Mouse (Mus musculus) neural tube, embryonic 12.5 days (tissue): ENCODE measurements at regions not wholly inside any gene's neighbourhood (a gene's known extent, or its start where the extent isn't known, plus 50 kb on each side); places are given as distances from the start of the nearest gene placed in this dataset.

ENCODE experiments used
- ATAC-seq: fragments of 200-750 bp; cut with Nextera tagmentation; 2 replicates; pipeline ENCODE4 v1.8.0; 2017; ENCODE audit warnings: low read depth, mild to moderate bottlenecking, moderate TSS enrichment, moderate library complexity; ENCODE audit not compliant: low FRiP score
- H3K27ac ChIP-seq: fragments of 300-500 bp; sonication (generic); 2 replicates; pipeline ENCODE4 v1.5.1; 2016
- H3K27me3 ChIP-seq: fragments of 300-500 bp; sonication (generic); replicated peaks from 2 replicates; pipeline ENCODE4 v1.6.1; 2016; ENCODE audit warnings: mild to moderate bottlenecking
- H3K36me3 ChIP-seq: fragments of 300-500 bp; sonication (generic); 2 replicates; pipeline ENCODE4 v1.6.1; 2016; ENCODE audit warnings: mild to moderate bottlenecking
- H3K4me1 ChIP-seq: fragments of 300-500 bp; sonication (generic); 2 replicates; pipeline ENCODE4 v1.6.1; 2016
- H3K4me2 ChIP-seq: fragments of 300-500 bp; sonication (generic); replicated peaks from 2 replicates; pipeline ENCODE4 v1.6.1; 2016; ENCODE audit warnings: mild to moderate bottlenecking
- H3K4me3 ChIP-seq: fragments of 300-500 bp; sonication (generic); 2 replicates; pipeline ENCODE4 v1.5.1; 2016
- H3K9ac ChIP-seq: fragments of 300-500 bp; sonication (generic); 2 replicates; pipeline ENCODE4 v1.6.1; 2016; ENCODE audit warnings: mild to moderate bottlenecking
- H3K9me3 ChIP-seq: fragments of 300-500 bp; sonication (generic); 2 replicates; pipeline ENCODE4 v1.6.1; 2016; ENCODE audit warnings: mild to moderate bottlenecking
- WGBS: fragments of 180-500 bp; shearing (Covaris S2); methylation state at CpG from one replicate; pipeline ENCODE4 v1.1.7; 2016; 5-methylcytosine and 5-hydroxymethylcytosine counted together

- Histone ChIP-seq H3K27ac (no peak overlapping the region), H3K4me3 (no peak overlapping the region), H3K4me1 (peaks cover 6% of the 10 kb centered on the region), H3K4me2 (no peak overlapping the region), H3K27me3 (no peaks in the 10 kb centered on the region), H3K36me3 (no peaks in the 10 kb centered on the region), H3K9ac (no peak overlapping the region), H3K9me3 (no peaks in the 10 kb centered on the region)
- no peak for ATAC-seq
Measured at GRCm38 (mm10) chr8:127717969-127718368, 640.4 kb upstream of the Nrp1 start.

- Histone ChIP-seq H3K36me3 (no peaks in the 10 kb centered on the region), H3K9ac (no peak overlapping the region), H3K27me3 (no peaks in the 10 kb centered on the region), H3K4me3 (no peak overlapping the region), H3K4me1 (peaks cover 6% of the 10 kb centered on the region), H3K4me2 (no peak overlapping the region), H3K9me3 (no peaks in the 10 kb centered on the region), H3K27ac (no peak overlapping the region)
- 21% methylated on average over 6 of the region's 6 CpGs for WGBS
- ATAC-seq = no peak
Measured at GRCm38 (mm10) chr8:127719881-127720280, 638.5 kb upstream of the Nrp1 start.

- no peak overlapping the region for H3K9ac ChIP-seq
- H3K27ac ChIP-seq = no peak overlapping the region
- H3K4me1 ChIP-seq = peaks cover 6% of the 10 kb centered on the region
- H3K36me3 ChIP-seq = no peaks in the 10 kb centered on the region
- H3K27me3 ChIP-seq = no peaks in the 10 kb centered on the region
- 24% methylated on average over 6 of the region's 6 CpGs for WGBS
- no peak overlapping the region for H3K4me3 ChIP-seq
- no peaks in the 10 kb centered on the region for H3K9me3 ChIP-seq
- H3K4me2 ChIP-seq = peak overlapping the region; percentile 36; the same call in 1 of the 2 replicates
- no peak for ATAC-seq
Measured at GRCm38 (mm10) chr8:127720593-127721290, 637.7 kb upstream of the Nrp1 start.

- Histone ChIP-seq H3K27me3 (no peaks in the 10 kb centered on the region), H3K4me1 (peaks cover 6% of the 10 kb centered on the region), H3K27ac (no peak overlapping the region), H3K9me3 (no peaks in the 10 kb centered on the region), H3K36me3 (no peaks in the 10 kb centered on the region), H3K9ac (no peak overlapping the region), H3K4me3 (no peak overlapping the region), H3K4me2 (no peak overlapping the region)
- ATAC-seq = no peak
- 22% methylated on average over 1 of the region's 1 CpGs for WGBS
Measured at GRCm38 (mm10) chr8:127721624-127722023, 636.8 kb upstream of the Nrp1 start.

- H3K4me3 ChIP-seq = no peak overlapping the region
- no peak overlapping the region for H3K9ac ChIP-seq
- no peak overlapping the region for H3K4me2 ChIP-seq
- no peaks in the 10 kb centered on the region for H3K27me3 ChIP-seq
- no peaks in the 10 kb centered on the region for H3K9me3 ChIP-seq
- H3K36me3 ChIP-seq = no peaks in the 10 kb centered on the region
- H3K27ac ChIP-seq = no peak overlapping the region
- no peaks in the 10 kb centered on the region for H3K4me1 ChIP-seq
- WGBS = 89% methylated on average over 3 of the region's 3 CpGs
- no peak for ATAC-seq
Measured at GRCm38 (mm10) chr8:127734059-127734458, 624.3 kb upstream of the Nrp1 start.

GRCm38 (mm10) chr8:127742236-127742635 lies 616.2 kb upstream of the Nrp1 start:
- WGBS = 89% methylated on average over 6 of the region's 6 CpGs
- H3K27ac ChIP-seq = no peak overlapping the region
- no peak overlapping the region for H3K9ac ChIP-seq
- H3K9me3 ChIP-seq = no peaks in the 10 kb centered on the region
- ATAC-seq = no peak
- no peak overlapping the region for H3K4me3 ChIP-seq
- no peaks in the 10 kb centered on the region for H3K27me3 ChIP-seq
- no peaks in the 10 kb centered on the region for H3K4me1 ChIP-seq
- H3K4me2 ChIP-seq = no peak overlapping the region
- H3K36me3 ChIP-seq = no peaks in the 10 kb centered on the region

GRCm38 (mm10) chr8:127745221-127745620 lies 613.2 kb upstream of the Nrp1 start:
- H3K36me3 ChIP-seq = no peaks in the 10 kb centered on the region
- ATAC-seq = no peak
- H3K4me2 ChIP-seq = no peak overlapping the region
- no peak overlapping the region for H3K4me3 ChIP-seq
- no peaks in the 10 kb centered on the region for H3K27me3 ChIP-seq
- H3K9me3 ChIP-seq = no peaks in the 10 kb centered on the region
- H3K4me1 ChIP-seq = no peaks in the 10 kb centered on the region
- 94% methylated on average over 4 of the region's 4 CpGs for WGBS
- H3K27ac ChIP-seq = no peak overlapping the region
- no peak overlapping the region for H3K9ac ChIP-seq

GRCm38 (mm10) chr8:127746456-127746855 lies 611.9 kb upstream of the Nrp1 start:
- Histone ChIP-seq H3K4me3 (no peak overlapping the region), H3K27me3 (no peaks in the 10 kb centered on the region), H3K9ac (no peak overlapping the region), H3K36me3 (no peaks in the 10 kb centered on the region), H3K4me2 (no peak overlapping the region), H3K9me3 (no peaks in the 10 kb centered on the region), H3K27ac (no peak overlapping the region), H3K4me1 (no peaks in the 10 kb centered on the region)
- WGBS = 85% methylated on average over 8 of the region's 8 CpGs
- no peak for ATAC-seq

GRCm38 (mm10) chr8:127752871-127753270 lies 605.5 kb upstream of the Nrp1 start:
- ATAC-seq = no peak
- 85% methylated on average over 5 of the region's 5 CpGs for WGBS
- H3K9ac ChIP-seq = no peak overlapping the region
- H3K4me1 ChIP-seq = no peaks in the 10 kb centered on the region
- H3K27me3 ChIP-seq = no peaks in the 10 kb centered on the region
- no peaks in the 10 kb centered on the region for H3K36me3 ChIP-seq
- no peaks in the 10 kb centered on the region for H3K9me3 ChIP-seq
- no peak overlapping the region for H3K4me3 ChIP-seq
- H3K27ac ChIP-seq = no peak overlapping the region
- no peak overlapping the region for H3K4me2 ChIP-seq

GRCm38 (mm10) chr8:127753793-127754565 lies 604.4 kb upstream of the Nrp1 start:
- 90% methylated on average over 5 of the region's 5 CpGs for WGBS
- Histone ChIP-seq H3K4me3 (no peak overlapping the region), H3K4me1 (no peaks in the 10 kb centered on the region), H3K27ac (no peak overlapping the region), H3K9me3 (no peaks in the 10 kb centered on the region), H3K9ac (no peak overlapping the region), H3K4me2 (no peak overlapping the region), H3K36me3 (no peaks in the 10 kb centered on the region), H3K27me3 (no peaks in the 10 kb centered on the region)
- no peak for ATAC-seq

GRCm38 (mm10) chr8:127757396-127757795 lies 601.0 kb upstream of the Nrp1 start:
- no peak overlapping the region for H3K9ac ChIP-seq
- H3K27me3 ChIP-seq = no peaks in the 10 kb centered on the region
- no peaks in the 10 kb centered on the region for H3K9me3 ChIP-seq
- no peak for ATAC-seq
- H3K36me3 ChIP-seq = no peaks in the 10 kb centered on the region
- H3K4me3 ChIP-seq = no peak overlapping the region
- no peak overlapping the region for H3K4me2 ChIP-seq
- 86% methylated on average over 2 of the region's 2 CpGs for WGBS
- H3K27ac ChIP-seq = no peak overlapping the region
- no peaks in the 10 kb centered on the region for H3K4me1 ChIP-seq

GRCm38 (mm10) chr8:127759906-127760305 lies 598.5 kb upstream of the Nrp1 start:
- Histone ChIP-seq H3K9ac (no peak overlapping the region), H3K27ac (no peak overlapping the region), H3K4me3 (no peak overlapping the region), H3K4me2 (no peak overlapping the region), H3K4me1 (no peaks in the 10 kb centered on the region), H3K27me3 (no peaks in the 10 kb centered on the region), H3K9me3 (no peaks in the 10 kb centered on the region), H3K36me3 (no peaks in the 10 kb centered on the region)
- 88% methylated on average over 5 of the region's 5 CpGs for WGBS
- no peak for ATAC-seq

GRCm38 (mm10) chr8:127765199-127765598 lies 593.2 kb upstream of the Nrp1 start:
- no peaks in the 10 kb centered on the region for H3K36me3 ChIP-seq
- no peak overlapping the region for H3K27ac ChIP-seq
- no peak overlapping the region for H3K4me2 ChIP-seq
- H3K9me3 ChIP-seq = no peaks in the 10 kb centered on the region
- H3K4me3 ChIP-seq = no peak overlapping the region
- no peaks in the 10 kb centered on the region for H3K4me1 ChIP-seq
- 89% methylated on average over 5 of the region's 5 CpGs for WGBS
- H3K9ac ChIP-seq = no peak overlapping the region
- no peak for ATAC-seq
- no peaks in the 10 kb centered on the region for H3K27me3 ChIP-seq
